ENCODE assay signal across 19 mouse cellular contexts in genomic region chr1:156644061-156644460, GRCm38 (mm10). TPM values are rescaled to one million over a fixed set of nuclear protein-coding genes. Genes with fewer than 3 reads are reported as not detected.
DNase-seq lines count a peak whose midpoint lies in the region; ATAC-seq lines count a peak whose summit lies in the region.
"Had no signal": no experiment of that assay in that cellular context is flagged by ENCODE, and none has a peak within 500 bp of the region (broad histone marks: within the 10 kb centered on the region; RNA-seq: fewer than 3 reads in every experiment).

No protein-coding gene starts in this region.

- peak overlapping the region; percentile 60 for H3K27ac ChIP-seq in embryonic facial prominence, embryonic 13.5 days
- H3K27ac ChIP-seq in embryonic facial prominence, embryonic 10.5 days (replicated peaks) = no peak overlapping the region
- peak overlapping the region; percentile 40; the same call in 1 of the 2 replicates for H3K27ac ChIP-seq in hindbrain, embryonic 13.5 days
- H3K27ac ChIP-seq in hindbrain, embryonic 11.5 days (ENCODE audit: low read depth, low read length) = no peak overlapping the region
- no peak overlapping the region for H3K27ac ChIP-seq in midbrain, embryonic 14.5 days (replicated peaks; ENCODE audit: low read depth, low read length)
- H3K27ac ChIP-seq in midbrain, embryonic 10.5 days (replicated peaks) = no peak overlapping the region
- peak overlapping the region; percentile 21; the same call in 1 of the 2 replicates for H3K27ac ChIP-seq in embryonic facial prominence, embryonic 14.5 days (replicated peaks; ENCODE audit: low read depth, low read length)
- H3K27ac ChIP-seq: heart, embryonic 13.5 days had no signal

- peaks cover 36% of the 10 kb centered on the region for H3K36me3 ChIP-seq in embryonic facial prominence, embryonic 13.5 days
- H3K36me3 ChIP-seq in embryonic facial prominence, embryonic 10.5 days (replicated peaks) = peaks cover 60% of the 10 kb centered on the region
- peaks cover 41% of the 10 kb centered on the region for H3K36me3 ChIP-seq in hindbrain, embryonic 13.5 days
- H3K36me3 ChIP-seq in hindbrain, embryonic 11.5 days (ENCODE audit: control insufficient read depth, insufficient read depth, low read length) = no peaks in the 10 kb centered on the region
- H3K36me3 ChIP-seq in midbrain, embryonic 14.5 days (ENCODE audit: control insufficient read depth, insufficient read depth, low read length) = peaks cover 36% of the 10 kb centered on the region
- peaks cover 51% of the 10 kb centered on the region for H3K36me3 ChIP-seq in midbrain, embryonic 10.5 days
- peaks cover 52% of the 10 kb centered on the region for H3K36me3 ChIP-seq in embryonic facial prominence, embryonic 14.5 days (ENCODE audit: control insufficient read depth, insufficient read depth, low read length)

- H3K27me3 ChIP-seq in embryonic facial prominence, embryonic 13.5 days = no peaks in the 10 kb centered on the region
- no peaks in the 10 kb centered on the region for H3K27me3 ChIP-seq in embryonic facial prominence, embryonic 10.5 days (replicated peaks; ENCODE audit: low read depth, poor library complexity, severe bottlenecking)
- no peaks in the 10 kb centered on the region for H3K27me3 ChIP-seq in hindbrain, embryonic 13.5 days
- H3K27me3 ChIP-seq in hindbrain, embryonic 11.5 days (ENCODE audit: control insufficient read depth, insufficient read depth, low read length) = no peaks in the 10 kb centered on the region; the same call in 1 of the 2 replicates
- H3K27me3 ChIP-seq in midbrain, embryonic 14.5 days (ENCODE audit: control insufficient read depth, insufficient read depth, low read length) = no peaks in the 10 kb centered on the region
- H3K27me3 ChIP-seq in midbrain, embryonic 10.5 days (ENCODE audit: low read depth, poor library complexity, severe bottlenecking) = no peaks in the 10 kb centered on the region
- no peaks in the 10 kb centered on the region for H3K27me3 ChIP-seq in embryonic facial prominence, embryonic 14.5 days (replicated peaks; ENCODE audit: control insufficient read depth, insufficient read depth, low read length)
- H3K27me3 ChIP-seq: CH12.LX; forebrain, embryonic 15.5 days; heart, embryonic 13.5 days; hindbrain, embryonic 15.5 days; Patski had no signal

- H3K4me3 ChIP-seq in embryonic facial prominence, embryonic 13.5 days = no peak overlapping the region
- no peak overlapping the region for H3K4me3 ChIP-seq in embryonic facial prominence, embryonic 10.5 days
- no peak overlapping the region for H3K4me3 ChIP-seq in hindbrain, embryonic 13.5 days
- H3K4me3 ChIP-seq in hindbrain, embryonic 11.5 days (ENCODE audit: low read depth, low read length) = no peak overlapping the region
- no peak overlapping the region for H3K4me3 ChIP-seq in midbrain, embryonic 14.5 days (replicated peaks; ENCODE audit: low read depth, low read length)
- H3K4me3 ChIP-seq in midbrain, embryonic 10.5 days = no peak overlapping the region
- no peak overlapping the region for H3K4me3 ChIP-seq in embryonic facial prominence, embryonic 14.5 days (ENCODE audit: low read depth, low read length)
- H3K4me3 ChIP-seq: forebrain, embryonic 15.5 days; heart, embryonic 13.5 days; hindbrain, embryonic 15.5 days had no signal

- no peak for DNase-seq in embryonic facial prominence, embryonic 10.5 days (ENCODE audit: low spot score)
- DNase-seq in hindbrain, embryonic 11.5 days (ENCODE audit: low spot score) = no peak
- peak; percentile 36 for DNase-seq in midbrain, embryonic 14.5 days
- DNase-seq in midbrain, embryonic 10.5 days (ENCODE audit: low spot score) = no peak
- DNase-seq in embryonic facial prominence, embryonic 14.5 days (ENCODE audit: low spot score) = peak; percentile 48
- DNase-seq in kidney, postnatal 36 days = no peak
- DNase-seq: gastrocnemius, postnatal 25 days; heart, postnatal 36 days; kidney, adult 8-10 months had no signal

- H3K9me3 ChIP-seq in embryonic facial prominence, embryonic 13.5 days = no peaks in the 10 kb centered on the region
- no peaks in the 10 kb centered on the region for H3K9me3 ChIP-seq in embryonic facial prominence, embryonic 10.5 days
- H3K9me3 ChIP-seq in hindbrain, embryonic 13.5 days = no peaks in the 10 kb centered on the region
- no peaks in the 10 kb centered on the region for H3K9me3 ChIP-seq in hindbrain, embryonic 11.5 days (ENCODE audit: control insufficient read depth, low read length)
- H3K9me3 ChIP-seq in midbrain, embryonic 14.5 days (ENCODE audit: control insufficient read depth, low read length) = no peaks in the 10 kb centered on the region
- H3K9me3 ChIP-seq in midbrain, embryonic 10.5 days (replicated peaks) = no peaks in the 10 kb centered on the region
- H3K9me3 ChIP-seq in embryonic facial prominence, embryonic 14.5 days (ENCODE audit: control insufficient read depth, low read length) = no peaks in the 10 kb centered on the region
- H3K9me3 ChIP-seq: forebrain, embryonic 15.5 days; heart, embryonic 13.5 days; hindbrain, embryonic 15.5 days had no signal

- 0 out of 2 replicates have a peak overlapping the region, but pooled peaks have one; percentile 11 for H3K4me2 ChIP-seq in embryonic facial prominence, embryonic 13.5 days
- H3K4me2 ChIP-seq in hindbrain, embryonic 13.5 days = no peak overlapping the region
- H3K4me2 ChIP-seq in hindbrain, embryonic 11.5 days (replicated peaks; ENCODE audit: low read depth, low read length) = no peak overlapping the region
- H3K4me2 ChIP-seq in midbrain, embryonic 14.5 days (ENCODE audit: low read length) = no peak overlapping the region
- no peak overlapping the region for H3K4me2 ChIP-seq in embryonic facial prominence, embryonic 14.5 days (ENCODE audit: low read depth, low read length)
- H3K4me2 ChIP-seq: forebrain, embryonic 15.5 days; heart, embryonic 13.5 days; hindbrain, embryonic 15.5 days had no signal

- H3K4me1 ChIP-seq in embryonic facial prominence, embryonic 13.5 days = peaks cover 39% of the 10 kb centered on the region
- H3K4me1 ChIP-seq in embryonic facial prominence, embryonic 10.5 days = peaks cover 26% of the 10 kb centered on the region
- H3K4me1 ChIP-seq in hindbrain, embryonic 13.5 days (replicated peaks) = peaks cover 30% of the 10 kb centered on the region
- H3K4me1 ChIP-seq in hindbrain, embryonic 11.5 days (replicated peaks; ENCODE audit: control insufficient read depth, insufficient read depth, low read length) = no peaks in the 10 kb centered on the region
- H3K4me1 ChIP-seq in midbrain, embryonic 14.5 days (ENCODE audit: control insufficient read depth, insufficient read depth, low read length) = peaks cover 8% of the 10 kb centered on the region; the same call in 1 of the 2 replicates
- peaks cover 20% of the 10 kb centered on the region for H3K4me1 ChIP-seq in midbrain, embryonic 10.5 days
- peaks cover 13% of the 10 kb centered on the region; the same call in 1 of the 2 replicates for H3K4me1 ChIP-seq in embryonic facial prominence, embryonic 14.5 days (ENCODE audit: control insufficient read depth, insufficient read depth, low read length)

- WGBS in embryonic facial prominence, embryonic 13.5 days = 21% methylated on average over 10 of the region's 10 CpGs
- 60% methylated on average over 10 of the region's 10 CpGs for WGBS in embryonic facial prominence, embryonic 10.5 days
- WGBS in hindbrain, embryonic 13.5 days = 54% methylated on average over 10 of the region's 10 CpGs
- 69% methylated on average over 10 of the region's 10 CpGs for WGBS in hindbrain, embryonic 11.5 days
- 19% methylated on average over 10 of the region's 10 CpGs for WGBS in midbrain, embryonic 14.5 days
- 47% methylated on average over 10 of the region's 10 CpGs for WGBS in midbrain, embryonic 10.5 days
- 44% methylated on average over 10 of the region's 10 CpGs for WGBS in embryonic facial prominence, embryonic 14.5 days

- ATAC-seq in embryonic facial prominence, embryonic 13.5 days (ENCODE audit: insufficient number of reproducible peaks, insufficient read depth, low FRiP score, low TSS enrichment, low read depth) = no peak
- ATAC-seq in hindbrain, embryonic 13.5 days (ENCODE audit: low FRiP score) = no peak
- ATAC-seq in hindbrain, embryonic 11.5 days (ENCODE audit: low FRiP score) = no peak
- ATAC-seq in midbrain, embryonic 14.5 days (ENCODE audit: low FRiP score, low TSS enrichment) = no peak
- no peak for ATAC-seq in embryonic facial prominence, embryonic 14.5 days (ENCODE audit: low read depth)
- ATAC-seq: activated CD4-positive, CD25-positive, alpha-beta regulatory T cell, adult 4 months; forebrain, embryonic 15.5 days; inflammation-experienced regulatory T-cells, adult 6 months; intestine, postnatal 0 days; Patski had no signal

- H3K9ac ChIP-seq in embryonic facial prominence, embryonic 13.5 days = peak overlapping the region; percentile 22; the same call in 1 of the 2 replicates
- no peak overlapping the region for H3K9ac ChIP-seq in hindbrain, embryonic 13.5 days
- no peak overlapping the region for H3K9ac ChIP-seq in hindbrain, embryonic 11.5 days (ENCODE audit: low read depth, low read length)
- no peak overlapping the region for H3K9ac ChIP-seq in midbrain, embryonic 14.5 days (replicated peaks; ENCODE audit: low read length)
- no peak overlapping the region for H3K9ac ChIP-seq in embryonic facial prominence, embryonic 14.5 days (ENCODE audit: low read depth, low read length)
- H3K9ac ChIP-seq: forebrain, embryonic 15.5 days; heart, embryonic 13.5 days; hindbrain, embryonic 15.5 days had no signal

RNA-seq across cellular contexts. Expression of gene Tor3a, which starts 30.1 kb away (rescaled TPM):
- 8.0 and 8.4 TPM in 2 replicates for polyA plus RNA-seq in embryonic facial prominence, embryonic 13.5 days (2015; fragmentation: Nextera tagmentation; extraction: Ambion mirVana)
- polyA plus RNA-seq in embryonic facial prominence, embryonic 10.5 days (2016; fragmentation: Nextera tagmentation; extraction: Ambion mirVana) = 3.5 and 4.6 TPM in 2 replicates
- polyA plus RNA-seq in hindbrain, embryonic 13.5 days (2015; fragmentation: Nextera tagmentation; extraction: Ambion mirVana) = 3.2 and 5.9 TPM in 2 replicates
- 5.5 and 6.5 TPM in 2 replicates for polyA plus RNA-seq in hindbrain, embryonic 11.5 days (2014; fragmentation: Nextera tagmentation; extraction: Ambion mirVana)
- 1.6 and 4.6 TPM in 2 replicates for polyA plus RNA-seq in midbrain, embryonic 14.5 days (2014; fragmentation: Nextera tagmentation; extraction: Ambion mirVana)
- polyA plus RNA-seq in midbrain, embryonic 10.5 days (2016; fragmentation: Nextera tagmentation; extraction: Ambion mirVana) = 6.1 and 6.9 TPM in 2 replicates
- 9.5 and 10.0 TPM in 2 replicates for polyA plus RNA-seq in embryonic facial prominence, embryonic 14.5 days (2014; fragmentation: Nextera tagmentation; extraction: Ambion mirVana)

Comparison
In these comparisons a context has a peak if more than half of its experiments do, and no peak if none do; other contexts are left out.
1. H3K27ac ChIP-seq: peak in embryonic facial prominence, embryonic 13.5 days (single experiment), hindbrain, embryonic 13.5 days (single experiment) and embryonic facial prominence, embryonic 14.5 days (single experiment); none in embryonic facial prominence, embryonic 10.5 days (single experiment), hindbrain, embryonic 11.5 days (single experiment), midbrain, embryonic 14.5 days (single experiment) and midbrain, embryonic 10.5 days (single experiment).
2. DNase-seq: peak in midbrain, embryonic 14.5 days (single experiment) and embryonic facial prominence, embryonic 14.5 days (single experiment); none in embryonic facial prominence, embryonic 10.5 days (single experiment), hindbrain, embryonic 11.5 days (single experiment), midbrain, embryonic 10.5 days (single experiment) and kidney, postnatal 36 days (0 of 2).